Mouse (Mus musculus) cerebellum, postnatal 4 days (tissue): ENCODE data around the gene Cog8.

Experiments used
- DNase-seq, 2 experiments: peaks; one replicate each; pipeline ENCODE4 v3.0.0; 2022; ENCODE audit warnings: low spot score in 2 of 2, mixed read lengths in 1 of 2

The Cog8 gene

GRCm38 (mm10) chr8:107056076-107056972 is at the start of gene Cog8, which contains the start of gene Nip7:
Gene Cog8, minus strand, starts transcription at chr8:107056689.
Gene Nip7, plus strand, starts transcription at chr8:107056877.
- peak; percentile 81 to 93 for DNase-seq

GRCm38 (mm10) chr8:107104547-107104946 is 48.1 kb upstream of the Cog8 start:
- peak; percentile 70 to 73 for DNase-seq

GRCm38 (mm10) chr8:107100635-107101034 is 44.1 kb upstream of the Cog8 start:
- DNase-seq: no peak

GRCm38 (mm10) chr8:107096366-107097036 is 40.0 kb upstream of the Cog8 start, which contains the start of gene Terf2:
Gene Terf2, minus strand, starts transcription at chr8:107096547.
- DNase-seq: peak; percentile 94 to 98

GRCm38 (mm10) chr8:107095717-107096365 is 39.4 kb upstream of the Cog8 start:
- DNase-seq: no peak

GRCm38 (mm10) chr8:107090531-107090930 is 34.0 kb upstream of the Cog8 start:
- no peak for DNase-seq

- no peak for DNase-seq
Observed at GRCm38 (mm10) chr8:107088526-107089063, 32.1 kb upstream of the Cog8 start.

- DNase-seq: no peak
Observed at GRCm38 (mm10) chr8:107086018-107086417, 29.5 kb upstream of the Cog8 start.

GRCm38 (mm10) chr8:107085358-107085757 is 28.9 kb upstream of the Cog8 start:
- DNase-seq: no peak

- no peak for DNase-seq
Observed at GRCm38 (mm10) chr8:107076239-107076888, 19.9 kb upstream of the Cog8 start.

- no peak for DNase-seq
Observed at GRCm38 (mm10) chr8:107074128-107074527, 17.6 kb upstream of the Cog8 start.

GRCm38 (mm10) chr8:107073706-107074105 is 17.2 kb upstream of the Cog8 start:
- DNase-seq: no peak

- DNase-seq: no peak
Observed at GRCm38 (mm10) chr8:107065511-107066496, 9.3 kb upstream of the Cog8 start, which contains the start of gene Tmed6. Gene Tmed6, minus strand, starts transcription at chr8:107065644.

- DNase-seq: no peak
Observed at GRCm38 (mm10) chr8:107062613-107063012, 6.1 kb upstream of the Cog8 start.

GRCm38 (mm10) chr8:107056973-107057369 is 482 bp upstream of the Cog8 start:
- DNase-seq: no peak

- DNase-seq: no peak
Observed at GRCm38 (mm10) chr8:107052046-107052445, 4.4 kb downstream of the Cog8 start.

- DNase-seq: no peak
Observed at GRCm38 (mm10) chr8:107049480-107049879, 7.0 kb downstream of the Cog8 start.

- DNase-seq: peak; percentile 59 to 77
Observed at GRCm38 (mm10) chr8:107048061-107048941, 8.2 kb downstream of the Cog8 start, which contains the start of gene Pdf. Gene Pdf, minus strand, starts transcription at chr8:107048614.

- DNase-seq: no peak
Observed at GRCm38 (mm10) chr8:107046976-107047375, 9.5 kb downstream of the Cog8 start.
